Mouse (Mus musculus) 3134 (cell line): ENCODE results near the gene Bmp2k.

ENCODE experiments used
- DNase-seq: peaks from one replicate; pipeline ENCODE4 v3.0.0-alpha.2; 2011; ENCODE audit warnings: low spot score; ENCODE audit not compliant: insufficient read length; ENCODE audit errors: extremely low read depth

The Bmp2k gene

DNA sequence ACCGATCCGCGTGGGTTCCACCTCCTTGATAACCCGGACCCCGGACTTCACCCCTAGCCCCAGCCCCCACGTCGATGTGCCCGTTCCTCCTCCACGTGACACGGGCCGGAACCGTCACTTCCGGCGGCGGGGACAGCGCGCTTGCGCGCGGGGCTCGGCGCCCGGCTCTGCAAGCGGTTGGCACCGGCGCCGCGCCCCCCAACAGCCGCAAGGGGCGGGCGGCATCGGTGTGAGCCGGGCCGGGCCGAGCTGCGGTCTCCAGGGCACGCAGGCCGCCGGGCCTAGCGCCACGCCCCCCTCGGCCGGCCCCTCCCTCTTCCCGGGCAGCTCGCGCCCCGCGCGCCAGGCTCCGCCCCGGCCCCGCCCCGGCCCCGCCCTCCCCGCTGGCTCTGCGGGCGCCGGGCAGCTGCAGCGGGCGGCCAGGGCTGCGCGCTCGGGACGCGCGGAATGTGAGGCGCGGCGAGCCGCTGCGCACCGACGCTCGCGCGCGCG, at the start of gene Bmp2k:
TSS of gene Bmp2k (plus strand) at position 380 of the 492 bp plus-strand sequence.
- DNase-seq: peak; percentile 89

DNA sequence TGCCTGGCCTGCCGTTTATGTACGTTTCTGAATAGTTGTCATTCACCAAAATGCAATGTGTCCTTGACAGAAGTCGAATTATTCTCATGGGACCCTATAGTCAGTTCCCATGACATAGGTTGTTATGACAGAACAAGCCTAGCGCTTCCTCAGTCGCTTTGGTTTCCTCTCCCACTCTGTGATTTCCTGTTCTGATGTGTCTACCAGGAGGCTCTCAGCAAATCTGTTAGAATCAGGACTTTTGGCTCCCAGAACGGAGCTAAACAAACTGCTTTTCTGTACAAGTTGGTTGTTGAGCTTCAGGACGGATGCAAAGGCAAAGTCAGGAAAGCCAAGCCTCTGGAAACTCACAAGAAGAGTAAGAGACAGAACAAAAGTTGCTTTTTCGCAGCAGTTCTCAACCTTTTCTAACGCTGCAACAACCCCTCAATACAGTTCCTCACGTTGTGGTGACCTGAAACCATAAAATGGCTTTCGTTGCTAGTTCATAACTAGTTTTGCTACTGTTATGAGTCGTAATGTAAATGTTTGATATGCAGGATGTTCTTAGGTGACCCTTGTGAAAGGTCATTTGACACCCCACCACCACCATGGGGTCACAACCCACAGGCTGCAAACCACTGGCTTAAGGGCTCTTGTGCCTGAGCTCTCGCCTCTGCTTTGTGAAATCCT, 48.5 kb upstream of the Bmp2k start:
- no peak for DNase-seq

DNA sequence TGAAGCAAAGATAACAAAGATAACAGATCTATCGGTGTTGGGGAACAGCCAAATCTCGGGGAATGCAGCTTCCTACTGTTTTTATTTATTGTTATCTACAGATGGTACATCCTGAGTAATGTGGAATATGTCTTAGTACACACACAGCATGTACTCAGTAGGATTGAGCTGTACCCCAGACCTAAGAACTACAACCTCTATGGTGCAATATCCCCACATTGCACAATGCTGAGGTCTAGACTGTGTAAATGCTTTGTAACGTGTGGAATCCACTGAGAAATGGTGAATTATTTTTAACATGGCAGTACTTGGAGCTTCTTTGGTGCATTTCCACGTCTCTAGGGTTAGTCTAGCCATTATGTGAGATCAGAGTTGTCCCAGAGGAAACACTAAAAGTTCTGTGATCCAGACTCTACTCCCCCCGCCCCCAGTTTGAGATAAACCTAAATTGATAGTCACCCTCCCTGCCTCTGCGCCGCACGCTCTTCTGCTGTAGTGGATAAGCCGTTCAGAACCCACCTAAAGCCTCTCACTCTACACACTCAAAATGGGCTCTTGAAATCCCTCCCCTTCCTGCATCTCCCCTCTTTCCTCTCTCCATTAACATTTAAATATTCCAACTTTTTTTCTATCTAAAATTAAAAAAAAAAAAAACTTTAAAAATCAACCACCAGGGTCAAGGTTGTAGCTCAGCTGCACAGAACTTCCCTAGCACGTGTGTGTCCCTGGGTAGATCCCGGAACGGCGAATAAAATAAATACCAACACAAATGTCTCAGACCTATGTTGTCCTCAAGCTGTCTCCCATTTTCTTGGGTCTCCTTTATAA, 47.4 kb upstream of the Bmp2k start:
- no peak for DNase-seq

DNA sequence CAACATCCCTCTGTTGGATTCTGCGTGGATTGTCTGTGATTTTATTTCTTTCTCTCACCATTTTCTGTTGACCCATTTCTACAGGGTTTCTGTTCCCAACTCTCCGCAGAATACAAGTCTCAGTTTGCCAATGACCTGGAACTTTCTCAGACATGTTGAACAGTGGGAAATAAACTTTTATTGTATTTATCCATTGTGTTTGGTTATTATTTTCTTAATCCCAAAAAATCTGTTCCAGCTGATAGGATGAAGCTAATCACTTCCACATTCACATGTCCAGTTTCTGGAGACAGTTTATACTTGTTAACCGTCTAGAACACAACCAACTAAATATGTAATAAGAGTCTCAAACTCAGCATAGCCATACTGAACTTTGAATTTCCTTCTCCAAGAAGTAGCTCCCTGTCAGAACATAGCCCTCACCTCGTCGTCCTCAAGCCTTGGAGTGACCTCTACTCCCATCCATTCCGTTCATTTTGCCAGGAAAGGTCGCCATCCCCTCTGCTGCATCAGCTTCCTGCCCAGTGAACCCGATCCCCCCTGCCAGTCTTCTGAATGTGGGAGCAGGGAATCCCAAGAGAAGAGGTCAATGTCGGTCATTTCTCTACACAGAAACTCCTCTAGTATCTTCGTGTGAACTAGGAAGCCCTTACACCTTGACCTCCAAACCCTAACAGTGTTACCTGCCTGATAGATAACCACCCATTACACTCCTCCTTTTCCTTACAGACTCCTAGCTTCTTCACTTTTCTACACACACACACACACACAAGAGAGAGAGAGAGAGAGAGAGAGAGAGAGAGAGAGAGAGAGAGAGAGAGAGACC, 46.6 kb upstream of the Bmp2k start:
- no peak for DNase-seq

DNA sequence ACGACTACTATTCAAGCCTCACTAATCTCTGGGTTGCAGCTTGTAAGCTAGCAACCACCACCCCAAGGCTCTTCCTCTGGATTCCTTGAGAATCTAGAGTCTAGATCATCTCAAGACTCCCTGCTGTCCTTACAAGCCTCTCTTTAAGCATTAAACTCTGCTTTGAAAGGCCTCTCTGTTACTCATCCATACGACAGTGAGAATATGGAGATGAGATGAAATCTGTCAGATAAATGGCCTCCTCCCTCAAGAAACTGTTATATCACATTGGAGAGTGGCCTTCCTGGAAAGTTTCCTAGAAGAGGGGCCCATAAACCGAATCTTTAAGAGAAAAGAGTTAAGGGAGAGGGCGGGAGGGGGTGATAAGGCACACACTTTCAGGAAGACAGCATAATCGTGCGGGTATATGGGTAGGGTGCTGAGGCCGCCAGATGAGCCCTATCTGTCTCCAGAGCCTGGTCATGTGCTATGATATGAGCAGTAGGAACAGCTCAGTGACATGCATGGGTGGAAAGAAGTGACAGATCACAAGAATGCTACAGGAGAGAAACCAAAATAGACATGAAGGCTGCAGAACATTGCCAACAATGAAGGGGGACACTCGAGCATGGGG, 45.9 kb upstream of the Bmp2k start:
- no peak for DNase-seq

DNA sequence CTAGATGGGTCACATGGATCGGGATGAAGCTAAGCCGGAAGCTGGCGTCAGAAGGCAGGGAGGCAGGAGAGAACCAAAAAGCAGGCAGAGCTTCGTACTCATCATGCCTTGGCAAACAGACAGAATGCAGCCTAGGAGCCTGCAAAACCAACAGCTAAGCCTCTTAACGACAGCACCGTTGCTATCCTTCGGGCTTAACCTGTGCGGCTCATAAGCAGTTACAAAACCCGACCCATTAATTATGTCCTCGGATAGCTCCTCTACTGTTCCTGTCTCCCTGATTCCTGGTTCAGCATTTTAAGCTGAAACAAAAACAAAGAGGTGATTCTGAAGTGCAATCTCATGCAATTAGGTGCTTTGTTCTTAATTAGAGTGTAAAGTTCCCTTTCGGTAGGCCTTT, 43.4 kb upstream of the Bmp2k start:
- DNase-seq: no peak

DNA sequence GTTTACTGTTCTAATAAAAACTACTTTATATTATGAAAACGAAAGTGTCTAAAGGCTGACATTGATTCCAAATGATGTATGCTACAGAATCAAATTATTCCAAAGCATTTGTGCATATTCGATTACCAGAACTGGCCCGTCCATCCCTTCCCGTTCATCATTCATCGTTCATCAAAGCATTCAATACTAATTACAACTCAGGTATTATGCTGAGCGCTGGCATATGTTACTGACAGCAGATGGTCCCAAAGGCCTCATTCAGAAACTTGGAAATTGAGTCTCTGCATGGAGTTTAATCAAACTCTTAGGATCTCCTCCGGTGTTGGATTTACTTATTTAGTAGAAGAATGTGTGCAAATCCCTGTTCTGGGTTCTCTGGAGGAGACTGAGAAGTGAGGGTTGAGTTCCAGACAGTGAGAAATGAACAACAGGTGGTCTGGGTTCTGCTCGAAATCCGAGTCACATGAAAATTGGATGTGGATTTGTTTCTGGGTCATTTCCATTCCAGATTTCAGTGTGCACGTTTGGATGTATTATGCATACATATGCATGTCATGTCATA, 42.9 kb upstream of the Bmp2k start:
- DNase-seq: no peak

DNA sequence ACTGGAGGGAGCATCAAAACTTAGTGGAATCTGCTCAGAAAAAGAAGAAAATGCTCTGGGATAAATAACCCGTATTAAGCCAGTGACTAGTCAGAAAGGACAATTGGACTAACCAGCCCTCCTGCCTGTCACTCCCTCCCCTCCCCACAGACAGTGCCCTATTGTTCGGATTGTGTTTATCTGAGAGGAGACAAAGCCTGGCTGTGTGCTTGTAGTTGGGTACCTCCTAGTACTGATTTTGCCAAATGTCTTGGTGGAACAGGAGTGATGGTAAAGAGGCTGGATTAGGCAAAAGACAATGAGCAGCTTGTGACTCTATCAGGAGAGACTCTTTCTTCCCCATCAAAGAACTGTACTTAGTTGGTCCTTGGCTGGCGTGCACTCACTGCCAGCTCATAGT, 40.6 kb upstream of the Bmp2k start:
- DNase-seq: no peak

DNA sequence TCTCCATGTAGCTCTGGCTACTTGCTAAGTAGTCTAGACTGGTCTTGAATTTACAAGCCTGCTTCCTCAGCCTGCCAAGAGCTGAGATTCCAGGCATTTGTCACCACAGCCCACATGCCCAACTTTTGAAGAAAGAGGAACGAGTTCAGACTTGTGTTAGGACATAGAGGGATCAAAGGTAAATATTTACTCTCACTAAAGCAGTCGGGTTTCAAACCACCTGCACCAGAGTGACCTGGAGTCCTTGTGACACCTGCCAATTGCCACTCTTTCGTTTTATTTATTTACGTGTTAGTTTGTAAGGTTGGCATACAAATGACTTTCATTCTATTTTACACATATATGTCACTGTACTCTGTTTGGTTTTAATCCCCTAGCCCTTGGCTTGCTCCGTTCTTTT, 36.4 kb upstream of the Bmp2k start:
- no peak for DNase-seq

DNA sequence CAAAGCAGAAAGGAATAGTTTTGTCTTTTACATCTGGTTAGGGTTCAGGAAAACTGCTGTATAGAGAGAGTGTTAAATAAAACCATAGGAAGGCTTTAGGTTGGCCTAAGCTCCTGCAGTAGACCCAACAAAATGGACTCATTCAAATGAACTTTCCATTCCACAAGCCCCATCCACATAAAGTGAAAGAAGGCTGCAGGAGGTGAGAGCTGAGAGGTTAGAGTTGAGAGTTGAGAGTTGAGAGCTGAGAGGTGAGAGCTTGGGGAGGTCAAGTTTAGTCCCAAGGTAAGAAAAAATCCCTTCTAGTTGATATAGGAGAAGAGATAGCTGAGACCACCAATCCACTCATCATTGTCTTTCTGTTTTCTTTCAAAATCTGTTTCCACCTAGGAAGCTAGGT, 35.6 kb upstream of the Bmp2k start:
- no peak for DNase-seq

DNA sequence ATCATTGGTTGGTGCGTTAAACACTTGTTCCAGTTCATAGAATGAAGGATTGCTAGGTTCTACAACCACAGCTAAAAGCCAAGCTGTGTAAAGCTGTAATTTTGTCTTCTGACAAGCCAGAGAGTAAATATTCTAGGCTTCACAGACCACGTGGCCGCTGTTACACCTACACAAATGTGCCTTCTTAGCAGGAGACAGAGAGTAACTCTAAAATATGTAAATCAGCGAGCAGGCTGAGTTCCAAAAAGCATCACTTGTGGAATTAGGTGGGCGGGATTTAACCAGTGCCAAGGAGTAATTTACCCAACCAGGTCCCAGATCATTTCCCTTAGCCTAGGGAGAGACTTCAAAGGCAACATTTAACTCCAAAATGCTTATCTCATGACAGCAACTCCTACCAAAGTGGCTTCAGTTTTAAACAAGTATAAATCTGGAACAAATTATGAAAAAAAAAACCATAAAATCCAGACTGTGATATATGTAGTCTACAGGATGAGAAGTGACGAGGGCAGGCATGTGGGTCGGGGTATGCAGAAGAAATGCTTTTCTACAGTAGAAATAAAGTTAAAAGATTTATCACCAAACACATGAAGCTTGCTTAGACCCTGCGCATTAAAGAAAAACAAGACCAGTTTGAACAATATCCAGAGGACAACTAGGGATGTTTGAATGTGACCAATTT, 35.1 kb upstream of the Bmp2k start:
- no peak for DNase-seq

DNA sequence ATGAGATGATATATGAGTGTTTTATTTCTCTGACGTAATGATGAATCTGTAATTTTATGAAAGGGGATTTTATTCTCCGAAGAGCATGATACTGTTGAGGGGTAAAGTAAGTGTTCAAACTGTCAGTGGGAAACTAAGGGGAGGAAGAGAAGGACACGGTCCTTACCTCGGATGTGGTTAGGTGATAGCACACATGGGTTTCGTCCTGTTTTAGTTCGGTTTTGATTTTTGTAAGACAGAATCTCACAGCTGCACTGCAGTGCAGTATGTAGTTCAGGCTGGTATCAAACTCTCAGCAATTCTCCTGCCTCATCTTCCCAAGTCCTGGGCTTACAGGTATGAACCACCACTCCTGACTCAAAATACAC, 34.6 kb upstream of the Bmp2k start:
- no peak for DNase-seq

DNA sequence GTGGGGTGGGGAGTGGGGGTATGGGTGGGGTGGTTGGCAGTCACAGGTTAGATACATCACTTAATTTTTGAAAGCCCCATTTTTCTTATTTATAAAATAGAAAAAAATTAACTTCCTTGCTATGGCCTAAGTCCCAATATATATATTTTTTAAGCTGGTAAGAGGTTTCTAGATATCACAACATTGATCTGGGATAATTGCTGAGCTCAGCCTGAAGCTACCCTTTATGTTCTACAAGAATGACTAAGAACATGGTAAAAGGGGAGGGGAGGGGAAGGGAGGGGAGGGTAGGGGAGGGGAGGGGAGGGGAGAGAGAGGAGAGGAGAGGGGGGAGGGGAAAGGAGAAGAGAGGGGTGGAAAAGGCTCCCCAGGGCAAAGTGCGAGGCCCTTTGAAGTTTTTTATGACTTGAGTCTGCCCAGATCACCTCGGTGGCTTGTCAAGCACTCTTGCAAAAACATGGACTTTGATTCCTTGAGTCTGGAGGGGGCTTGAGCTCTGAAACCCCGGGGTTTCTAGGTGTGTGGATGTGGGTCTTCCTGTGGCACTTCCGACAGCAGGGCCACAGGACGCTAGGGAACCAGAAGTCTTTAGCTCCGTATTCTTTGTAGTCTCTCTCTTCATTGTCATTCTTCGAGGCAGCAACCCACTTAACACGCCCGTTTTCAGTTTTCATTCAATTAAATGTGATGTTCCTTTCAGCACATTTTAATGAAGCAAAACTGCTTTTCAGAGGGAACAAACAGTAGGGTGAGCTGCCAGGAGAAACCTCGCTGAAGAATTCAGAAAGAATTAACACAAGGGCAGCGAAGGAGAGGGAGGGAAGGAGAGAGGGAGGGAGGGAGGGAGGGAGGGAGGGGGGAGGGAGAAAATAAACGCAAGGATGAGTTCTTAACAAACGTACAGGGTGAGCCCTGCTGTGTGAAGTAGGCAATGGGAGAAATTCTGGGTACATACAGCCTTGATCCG, 33.1 kb upstream of the Bmp2k start:
- no peak for DNase-seq

DNA sequence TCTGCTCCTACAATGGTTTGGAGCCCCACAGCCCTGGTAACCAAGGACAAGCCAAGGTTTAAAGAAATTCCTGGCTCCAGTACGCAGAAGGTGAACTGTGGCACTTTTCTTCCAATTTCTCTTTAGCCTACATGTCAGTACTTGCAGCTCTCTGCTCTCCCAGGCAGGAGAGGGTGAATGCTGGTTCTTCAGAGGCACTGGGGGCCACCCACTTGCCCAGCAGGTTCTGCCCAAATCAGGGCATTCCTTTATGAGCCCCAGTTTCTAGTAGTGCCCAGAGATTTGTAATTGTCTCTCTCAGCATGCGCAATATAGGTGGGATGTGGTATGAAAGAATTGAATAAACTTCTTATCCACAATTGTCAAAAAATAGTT, 32.5 kb upstream of the Bmp2k start:
- no peak for DNase-seq

DNA sequence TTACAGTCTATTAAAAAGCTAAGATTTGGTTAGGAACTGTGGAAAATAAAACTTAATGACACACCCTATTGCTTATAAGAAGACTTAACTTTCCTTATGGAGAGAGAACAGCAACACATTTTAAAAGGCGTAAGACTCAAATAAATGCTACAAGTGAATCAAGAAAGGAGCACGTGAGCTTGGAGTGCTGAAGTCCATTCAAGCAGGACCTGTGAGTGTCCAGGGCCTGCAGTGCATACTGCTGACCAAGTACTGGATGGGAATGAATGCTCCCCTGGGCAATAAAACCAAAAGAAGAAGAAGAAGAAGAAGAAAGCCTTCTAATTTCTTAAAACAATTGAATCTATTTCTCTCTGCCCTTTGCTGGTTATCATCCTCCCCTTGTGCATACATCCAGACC, 32.0 kb upstream of the Bmp2k start:
- DNase-seq: no peak

DNA sequence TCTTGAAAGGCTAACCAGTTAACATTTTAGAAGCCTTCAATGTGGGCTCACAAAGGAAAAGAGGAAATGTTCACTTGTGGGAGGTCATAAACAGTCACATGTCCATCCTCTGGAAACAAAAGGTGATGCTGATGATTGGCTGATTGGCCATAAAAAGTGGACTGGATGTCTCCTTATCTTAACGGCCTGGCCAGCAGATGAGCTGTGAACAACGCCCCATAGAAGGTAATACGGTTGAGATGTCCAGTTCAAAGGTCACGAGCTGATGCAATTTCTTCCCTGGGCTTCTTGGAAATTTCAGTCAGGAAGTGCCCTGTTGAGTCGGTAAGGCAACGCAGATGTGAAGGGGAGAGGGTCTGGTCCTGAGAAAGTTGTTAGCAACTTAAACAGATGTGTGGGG, 28.9 kb upstream of the Bmp2k start:
- DNase-seq: no peak

DNA sequence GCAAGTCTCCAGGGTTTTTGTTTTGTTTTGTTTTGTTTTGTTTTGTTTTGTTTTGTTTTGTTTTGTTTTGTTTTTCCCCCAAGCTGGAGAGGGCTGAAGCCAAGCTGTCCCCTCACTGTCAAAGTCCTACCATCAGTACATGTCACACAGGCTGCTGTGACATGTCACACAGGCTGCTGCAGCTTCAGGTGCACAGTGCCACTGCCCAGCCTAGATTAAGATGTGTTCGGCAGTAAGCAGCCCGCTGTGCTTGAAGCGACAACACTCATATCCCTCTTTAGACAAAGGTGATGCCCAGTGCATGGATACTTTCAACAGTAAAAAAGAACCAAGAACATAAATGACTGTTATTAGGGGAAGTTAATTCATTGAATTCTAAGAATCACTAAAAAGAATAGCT, 28.5 kb upstream of the Bmp2k start:
- DNase-seq: no peak

DNA sequence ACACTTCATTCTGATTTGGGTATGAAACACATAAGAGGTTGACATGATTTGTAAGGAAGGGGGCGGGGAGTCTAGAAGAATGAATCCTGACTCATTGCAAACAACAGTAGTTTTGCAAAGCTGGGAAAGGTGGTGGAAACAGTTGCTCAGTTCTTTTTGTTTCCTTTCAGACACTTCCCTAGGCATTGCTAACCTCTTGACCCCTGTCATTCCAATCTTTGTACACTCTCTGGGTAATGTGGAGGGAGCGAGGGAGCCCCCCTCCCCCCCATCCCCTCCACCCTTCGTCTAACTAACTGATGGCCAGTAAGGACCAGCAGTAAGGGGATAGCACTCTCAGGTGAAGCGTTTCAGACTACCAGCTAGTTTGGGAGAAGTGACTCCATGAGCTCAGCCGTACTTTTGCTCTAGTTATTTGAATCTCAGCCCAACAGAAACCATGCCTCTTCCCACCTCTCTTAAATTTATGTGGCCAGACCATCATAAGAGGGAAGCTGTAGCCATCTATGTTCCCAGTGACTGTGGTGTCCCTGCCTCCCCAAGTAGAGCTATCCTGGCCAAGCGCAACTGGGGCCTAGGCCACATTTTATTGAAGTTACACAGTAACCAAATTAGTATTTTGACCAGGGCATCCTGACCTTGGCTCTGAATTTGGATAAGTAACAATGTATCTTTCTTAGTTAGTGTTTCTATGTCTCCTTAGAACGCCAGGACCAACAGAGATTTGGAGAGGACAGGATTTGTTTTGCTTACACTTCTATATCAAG, 27.6 kb upstream of the Bmp2k start:
- DNase-seq: no peak
